Mouse (Mus musculus) bone marrow, adult 2 months (tissue): ENCODE results near the gene Nudt22.

Experiments
- CTCF ChIP-seq: fragments of 200-500 bp; IDR thresholded peaks from 2 replicates; pipeline ENCODE4 v1.5.1; 2011; ENCODE audit warnings: low read length, control low read depth; ENCODE audit not compliant: control insufficient read depth, insufficient read depth
- POLR2A ChIP-seq: fragments of 200-500 bp; IDR thresholded peaks from 2 replicates; pipeline ENCODE4 v1.6.1; 2011; ENCODE audit warnings: low read depth, mild to moderate bottlenecking, control low read depth, low read length, borderline replicate concordance; ENCODE audit not compliant: control insufficient read depth

- TF ChIP-seq POLR2A (no peak), CTCF (no peak)
Measured at GRCm38 (mm10) chr19:7029531-7029930, 33.6 kb upstream of the Nudt22 start.
